Mouse (Mus musculus): ENCODE measurements around the gene Slco2b1.

DNA sequence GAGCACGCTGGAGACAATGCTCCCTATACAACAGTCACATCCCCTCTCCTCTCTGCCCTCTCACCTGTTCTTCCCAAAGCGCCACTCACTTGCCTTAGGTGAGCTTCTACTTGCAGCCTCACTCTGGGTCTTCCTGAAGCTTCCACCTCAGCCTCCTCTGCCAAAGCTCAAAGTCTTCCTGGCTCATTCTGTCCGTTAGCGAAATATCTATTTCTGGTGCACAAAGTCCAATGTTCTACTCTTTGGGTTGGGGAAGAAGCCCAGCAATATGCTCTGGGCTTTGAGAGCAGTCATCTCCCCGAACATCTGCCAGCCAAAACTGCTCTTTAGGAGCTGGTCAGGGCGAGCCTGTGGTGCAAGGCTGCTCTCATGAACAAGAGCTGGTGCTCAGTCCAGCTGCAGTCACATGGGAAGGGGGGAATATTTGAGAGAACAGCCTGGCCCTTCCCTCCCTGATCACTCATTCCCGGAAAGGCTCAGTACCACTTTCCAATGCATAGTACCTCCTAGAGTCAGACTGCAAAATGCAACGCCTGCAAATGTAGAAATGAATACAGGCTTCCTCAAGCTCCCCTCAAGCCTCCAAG lies 15.6 kb downstream of the Slco2b1 start:
- TF ChIP-seq GATA2 (IDR thresholded peaks at IDR 0.05; ENCODE audit: borderline replicate concordance, low read depth, low read length) (no peak), CTCF (IDR thresholded peaks at IDR 0.05; ENCODE audit: low read depth, low read length) (no peak), GATA1 (IDR thresholded peaks at IDR 0.05; ENCODE audit: borderline replicate concordance, low read length) (no peak), TAL1 (conservative IDR thresholded peaks at IDR 0.05; ENCODE audit: low read depth, low read length) (no peak)

Measured in G1E (cell line).